Comparison of ENCODE assay signal across 8 mouse cellular contexts in genomic region chrX:136245521-136246071, GRCm38 (mm10). TPM values are rescaled to one million over a fixed set of nuclear protein-coding genes. Genes with fewer than 3 reads are reported as not detected.
DNase-seq lines count a peak whose midpoint lies in the region; ATAC-seq lines count a peak whose summit lies in the region.

No protein-coding gene starts in this region.

- WGBS in embryonic facial prominence, embryonic 14.5 days = 23% methylated on average over 12 of the region's 15 CpGs
- WGBS in hindbrain, embryonic 10.5 days = 22% methylated on average over 15 of the region's 15 CpGs
- 13% methylated on average over 15 of the region's 15 CpGs for WGBS in limb, embryonic 13.5 days
- 26% methylated on average over 13 of the region's 15 CpGs for WGBS in midbrain, embryonic 12.5 days

- peak overlapping the region; percentile 49 for H3K4me2 ChIP-seq in embryonic facial prominence, embryonic 14.5 days (ENCODE audit: low read depth, low read length)
- peak overlapping the region; percentile 60 for H3K4me2 ChIP-seq in limb, embryonic 13.5 days (replicated peaks)
- peak overlapping the region; percentile 55 for H3K4me2 ChIP-seq in midbrain, embryonic 12.5 days (replicated peaks)

- no peaks in the 10 kb centered on the region; the same call in 1 of the 2 replicates for H3K27me3 ChIP-seq in embryonic facial prominence, embryonic 14.5 days (replicated peaks; ENCODE audit: control insufficient read depth, insufficient read depth, low read length)
- peaks cover 4% of the 10 kb centered on the region; the same call in 1 of the 2 replicates for H3K27me3 ChIP-seq in hindbrain, embryonic 10.5 days (ENCODE audit: insufficient read depth, poor library complexity, severe bottlenecking)
- peaks cover 8% of the 10 kb centered on the region; the same call in 1 of the 2 replicates for H3K27me3 ChIP-seq in limb, embryonic 13.5 days
- H3K27me3 ChIP-seq in midbrain, embryonic 12.5 days = no peaks in the 10 kb centered on the region

- peak; percentile 71 for ATAC-seq in frontal cortex, adult (ENCODE audit: low TSS enrichment)
- peak; percentile 76 for ATAC-seq in embryonic facial prominence, embryonic 14.5 days (ENCODE audit: low read depth)
- peak; percentile 80 for ATAC-seq in limb, embryonic 13.5 days (ENCODE audit: low FRiP score, low read depth)
- peak; percentile 72 for ATAC-seq in midbrain, embryonic 12.5 days (ENCODE audit: low FRiP score, low read depth)

- H3K27ac ChIP-seq in embryonic facial prominence, embryonic 14.5 days (replicated peaks; ENCODE audit: low read depth, low read length) = peak overlapping the region; percentile 89
- peak overlapping the region; percentile 89 for H3K27ac ChIP-seq in hindbrain, embryonic 10.5 days
- peak overlapping the region; percentile 84 for H3K27ac ChIP-seq in limb, embryonic 13.5 days
- peak overlapping the region; percentile 57 for H3K27ac ChIP-seq in midbrain, embryonic 12.5 days (replicated peaks)

- no peaks in the 10 kb centered on the region for H3K9me3 ChIP-seq in embryonic facial prominence, embryonic 14.5 days (ENCODE audit: control insufficient read depth, low read length)
- H3K9me3 ChIP-seq in hindbrain, embryonic 10.5 days = no peaks in the 10 kb centered on the region
- H3K9me3 ChIP-seq in limb, embryonic 13.5 days = no peaks in the 10 kb centered on the region
- no peaks in the 10 kb centered on the region for H3K9me3 ChIP-seq in midbrain, embryonic 12.5 days

- 0 out of 2 replicates have a peak, but pooled peaks cover 5% of the 10 kb centered on the region for H3K36me3 ChIP-seq in embryonic facial prominence, embryonic 14.5 days (ENCODE audit: control insufficient read depth, insufficient read depth, low read length)
- peaks cover 11% of the 10 kb centered on the region for H3K36me3 ChIP-seq in hindbrain, embryonic 10.5 days
- H3K36me3 ChIP-seq in limb, embryonic 13.5 days = no peaks in the 10 kb centered on the region
- H3K36me3 ChIP-seq in midbrain, embryonic 12.5 days = no peaks in the 10 kb centered on the region

- DNase-seq in frontal cortex, postnatal 25 days (ENCODE audit: low spot score in 2 of 2) = no peak
- peak; percentile 44 for DNase-seq in adrenal gland, postnatal 10 days
- DNase-seq in embryonic facial prominence, embryonic 14.5 days (ENCODE audit: low spot score) = peak; percentile 70
- peak; percentile 18 for DNase-seq in hindbrain, embryonic 10.5 days (ENCODE audit: low spot score)
- DNase-seq in thymus, postnatal 25 days = peak; percentile 11

- H3K4me3 ChIP-seq in embryonic facial prominence, embryonic 14.5 days (ENCODE audit: low read depth, low read length) = peak overlapping the region; percentile 61
- H3K4me3 ChIP-seq in hindbrain, embryonic 10.5 days = peak overlapping the region; percentile 62
- peak overlapping the region; percentile 59 for H3K4me3 ChIP-seq in limb, embryonic 13.5 days
- H3K4me3 ChIP-seq in midbrain, embryonic 12.5 days = peak overlapping the region; percentile 56

- no peaks in the 10 kb centered on the region for H3K4me1 ChIP-seq in embryonic facial prominence, embryonic 14.5 days (ENCODE audit: control insufficient read depth, insufficient read depth, low read length)
- 0 out of 2 replicates have a peak, but pooled peaks cover 6% of the 10 kb centered on the region for H3K4me1 ChIP-seq in hindbrain, embryonic 10.5 days (replicated peaks)
- H3K4me1 ChIP-seq in limb, embryonic 13.5 days = peaks cover 3% of the 10 kb centered on the region; the same call in 1 of the 2 replicates
- H3K4me1 ChIP-seq in midbrain, embryonic 12.5 days = no peaks in the 10 kb centered on the region

- H3K9ac ChIP-seq in embryonic facial prominence, embryonic 14.5 days (ENCODE audit: low read depth, low read length) = peak overlapping the region; percentile 80
- H3K9ac ChIP-seq in limb, embryonic 13.5 days = peak overlapping the region; percentile 80
- H3K9ac ChIP-seq in midbrain, embryonic 12.5 days (replicated peaks) = peak overlapping the region; percentile 69

RNA-seq across cellular contexts. Expression of gene Tceal9, which starts 0.7 kb away (rescaled TPM):
- 100 to 1,000 TPM; 237 to 281 TPM for total RNA-seq in adrenal gland, postnatal 10 days (2021)
- polyA plus RNA-seq in embryonic facial prominence, embryonic 14.5 days (2014; fragmentation: Nextera tagmentation; extraction: Ambion mirVana) = 553 and 556 TPM in 2 replicates
- polyA plus RNA-seq in hindbrain, embryonic 10.5 days (2016; fragmentation: Nextera tagmentation; extraction: Ambion mirVana) = 356 and 368 TPM in 2 replicates
- 709 and 736 TPM in 2 replicates for polyA plus RNA-seq in limb, embryonic 13.5 days (2015; fragmentation: Nextera tagmentation; extraction: Ambion mirVana)
- polyA plus RNA-seq in midbrain, embryonic 12.5 days (2016; fragmentation: Nextera tagmentation; extraction: Ambion mirVana) = 373 and 394 TPM in 2 replicates

RNA-seq across cellular contexts. Expression of gene Bex3, which starts 24.5 kb away (rescaled TPM):
- total RNA-seq in adrenal gland, postnatal 10 days (2021) = 100 to 1,000 TPM; 151 to 189 TPM
- 391 and 421 TPM in 2 replicates for polyA plus RNA-seq in embryonic facial prominence, embryonic 14.5 days (2014; fragmentation: Nextera tagmentation; extraction: Ambion mirVana)
- 678 and 708 TPM in 2 replicates for polyA plus RNA-seq in hindbrain, embryonic 10.5 days (2016; fragmentation: Nextera tagmentation; extraction: Ambion mirVana)
- polyA plus RNA-seq in limb, embryonic 13.5 days (2015; fragmentation: Nextera tagmentation; extraction: Ambion mirVana) = 543 and 554 TPM in 2 replicates
- polyA plus RNA-seq in midbrain, embryonic 12.5 days (2016; fragmentation: Nextera tagmentation; extraction: Ambion mirVana) = 584 and 588 TPM in 2 replicates

RNA-seq across cellular contexts. Expression of gene Bex1, which starts 30.3 kb away (rescaled TPM):
- total RNA-seq in adrenal gland, postnatal 10 days (2021) = 10 to 100 TPM; 15.1 to 17.5 TPM
- polyA plus RNA-seq in embryonic facial prominence, embryonic 14.5 days (2014; fragmentation: Nextera tagmentation; extraction: Ambion mirVana) = 131 and 140 TPM in 2 replicates
- polyA plus RNA-seq in hindbrain, embryonic 10.5 days (2016; fragmentation: Nextera tagmentation; extraction: Ambion mirVana) = 127 and 147 TPM in 2 replicates
- 102 and 103 TPM in 2 replicates for polyA plus RNA-seq in limb, embryonic 13.5 days (2015; fragmentation: Nextera tagmentation; extraction: Ambion mirVana)
- polyA plus RNA-seq in midbrain, embryonic 12.5 days (2016; fragmentation: Nextera tagmentation; extraction: Ambion mirVana) = 112 and 115 TPM in 2 replicates

RNA-seq across cellular contexts. Expression of gene Tceal7, which starts 31.0 kb away (rescaled TPM):
- 10 to 100 TPM; 14.9 to 27.1 TPM for total RNA-seq in adrenal gland, postnatal 10 days (2021)
- 271 and 420 TPM in 2 replicates for polyA plus RNA-seq in embryonic facial prominence, embryonic 14.5 days (2014; fragmentation: Nextera tagmentation; extraction: Ambion mirVana)
- 0.37 and 1.00 TPM in 2 replicates for polyA plus RNA-seq in hindbrain, embryonic 10.5 days (2016; fragmentation: Nextera tagmentation; extraction: Ambion mirVana)
- 49.4 and 53.9 TPM in 2 replicates for polyA plus RNA-seq in limb, embryonic 13.5 days (2015; fragmentation: Nextera tagmentation; extraction: Ambion mirVana)
- 0.80 and 1.5 TPM in 2 replicates for polyA plus RNA-seq in midbrain, embryonic 12.5 days (2016; fragmentation: Nextera tagmentation; extraction: Ambion mirVana)

RNA-seq across cellular contexts. Expression of gene Tceal5, which starts 41.9 kb away (rescaled TPM):
- total RNA-seq in adrenal gland, postnatal 10 days (2021) = 1 to 10 TPM; 3.3 to 7.3 TPM
- 6.6 and 7.0 TPM in 2 replicates for polyA plus RNA-seq in embryonic facial prominence, embryonic 14.5 days (2014; fragmentation: Nextera tagmentation; extraction: Ambion mirVana)
- 4.3 and 4.4 TPM in 2 replicates for polyA plus RNA-seq in hindbrain, embryonic 10.5 days (2016; fragmentation: Nextera tagmentation; extraction: Ambion mirVana)
- polyA plus RNA-seq in limb, embryonic 13.5 days (2015; fragmentation: Nextera tagmentation; extraction: Ambion mirVana) = 13.1 and 14.0 TPM in 2 replicates
- 7.6 and 9.3 TPM in 2 replicates for polyA plus RNA-seq in midbrain, embryonic 12.5 days (2016; fragmentation: Nextera tagmentation; extraction: Ambion mirVana)

Comparison
In these comparisons a context has a peak if more than half of its experiments do, and no peak if none do; other contexts are left out.
1. DNase-seq: peak in adrenal gland, postnatal 10 days (single experiment), embryonic facial prominence, embryonic 14.5 days (single experiment), hindbrain, embryonic 10.5 days (single experiment) and thymus, postnatal 25 days (single experiment); none in frontal cortex, postnatal 25 days (0 of 2).
2. Peak in every context shown above with its lines, with median percentiles within 50 percentile points of each other: ATAC-seq, H3K27ac ChIP-seq, H3K4me2 ChIP-seq, H3K4me3 ChIP-seq and H3K9ac ChIP-seq.